Mouse (Mus musculus) kidney, postnatal 4 days (tissue): ENCODE measurements around the gene Cacnb3.
"Not testable (repeated sequence)": the region's sequence is repeated elsewhere in the genome, so short reads cannot be mapped to it uniquely, and the experiment has no call there.

Source experiments
- DNase-seq, 2 experiments: peaks; one replicate each; pipeline ENCODE4 v3.0.0; 2021; ENCODE audit warnings: mixed read lengths in 2 of 2

The Cacnb3 gene

DNA sequence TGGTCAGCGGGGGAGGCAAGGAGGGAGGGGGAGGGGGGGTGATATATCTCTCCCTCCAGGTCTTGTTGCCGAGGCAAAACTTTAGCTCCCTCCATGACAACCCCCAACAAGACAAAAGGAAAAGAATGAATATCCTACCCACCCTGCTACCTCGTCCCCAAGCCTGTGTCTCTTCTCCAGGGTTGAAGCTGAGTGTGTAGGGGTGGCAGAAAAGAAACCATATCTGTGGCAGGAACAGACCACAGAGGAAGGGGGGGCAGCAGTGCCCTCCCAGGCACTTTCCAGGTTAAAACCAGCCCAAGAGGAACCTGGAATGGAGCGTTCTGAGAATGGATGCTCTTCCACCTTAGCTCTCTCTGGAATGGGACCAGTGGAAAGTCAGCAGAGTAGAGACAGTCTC lies at the start of gene Cacnb3:
Cacnb3 (plus strand) TSS at position 301 of the 400 bp plus-strand sequence.
- DNase-seq = no peak

DNA sequence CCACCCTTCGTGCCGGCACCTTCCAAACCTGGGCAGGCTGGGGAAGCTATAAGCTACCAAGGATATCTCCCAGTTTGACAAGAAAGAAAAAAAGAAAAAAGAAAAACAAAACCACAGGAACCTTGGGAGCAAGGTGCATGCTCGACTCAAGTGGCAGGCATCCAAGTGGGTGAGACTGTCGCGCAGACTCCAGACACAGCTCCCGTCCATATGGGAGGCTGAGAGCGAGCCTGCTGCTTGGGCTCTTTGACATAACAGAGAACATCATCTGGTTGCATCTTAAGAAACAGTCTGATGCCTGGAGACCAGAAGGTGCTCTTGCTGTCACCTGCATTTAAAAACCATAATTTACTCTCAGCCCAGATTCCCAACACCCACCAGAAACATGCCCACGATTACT lies 48.2 kb upstream of the Cacnb3 start:
- peak in 1 of 2 experiments; percentile 60 for DNase-seq

DNA sequence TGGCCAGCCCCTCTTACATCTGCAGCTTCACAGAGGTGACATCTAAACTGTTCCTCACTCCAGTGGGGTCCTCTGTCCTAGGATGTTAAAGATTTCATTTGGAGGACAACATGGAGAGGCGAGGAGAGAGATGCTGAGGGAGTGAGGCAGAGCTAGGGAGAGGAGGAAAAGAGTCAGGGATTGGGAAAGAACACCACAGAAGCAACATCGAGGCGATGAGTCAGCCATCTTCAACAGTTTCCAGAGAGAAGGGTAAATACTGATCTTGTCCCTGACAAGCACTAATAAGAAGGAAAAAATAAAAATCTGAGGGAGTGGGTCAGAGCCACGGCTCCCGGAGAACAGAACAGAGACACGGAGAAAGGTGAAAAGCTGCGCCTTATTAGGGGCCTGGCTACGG lies 47.6 kb upstream of the Cacnb3 start:
- DNase-seq = no peak

DNA sequence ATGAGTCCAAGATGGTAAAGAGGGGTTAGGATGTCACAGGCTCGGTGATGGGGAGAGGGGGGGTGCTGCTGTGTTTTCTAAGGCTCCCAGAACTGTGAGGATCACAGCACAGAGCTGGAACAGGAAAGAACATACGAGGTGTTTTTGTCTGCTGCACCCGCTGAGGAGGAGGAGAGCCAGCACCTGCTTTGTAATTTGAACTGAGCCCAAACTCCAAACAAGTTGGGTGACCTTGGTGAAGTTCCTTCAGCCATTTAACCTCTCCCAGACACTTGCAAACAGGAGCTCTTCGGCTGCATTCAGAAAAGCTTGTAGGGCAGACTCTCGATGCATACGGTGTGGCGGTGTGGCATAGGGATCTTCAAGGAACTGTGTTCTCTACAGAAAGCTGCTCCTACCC lies 45.2 kb upstream of the Cacnb3 start:
- DNase-seq = no peak

DNA sequence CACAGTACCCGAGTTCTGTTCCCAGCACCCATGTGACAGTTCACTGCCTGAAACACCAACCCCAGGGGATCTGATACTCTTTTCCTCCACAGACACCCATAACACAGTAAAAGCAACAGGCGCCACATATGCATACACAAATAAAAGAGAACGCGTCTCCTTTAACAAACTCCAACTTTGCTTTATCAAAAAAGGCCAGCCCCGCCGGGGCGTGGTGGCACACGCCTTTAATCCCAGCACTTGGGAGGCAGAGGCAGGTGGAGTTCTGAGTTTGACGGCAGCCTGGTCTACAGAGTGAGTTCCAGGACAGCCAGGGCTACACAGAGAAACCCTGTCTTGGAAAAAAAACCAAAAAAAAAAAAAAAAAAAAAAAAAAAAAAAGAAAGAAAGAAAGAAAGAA lies 44.5 kb upstream of the Cacnb3 start:
- not testable (repeated sequence) for DNase-seq

DNA sequence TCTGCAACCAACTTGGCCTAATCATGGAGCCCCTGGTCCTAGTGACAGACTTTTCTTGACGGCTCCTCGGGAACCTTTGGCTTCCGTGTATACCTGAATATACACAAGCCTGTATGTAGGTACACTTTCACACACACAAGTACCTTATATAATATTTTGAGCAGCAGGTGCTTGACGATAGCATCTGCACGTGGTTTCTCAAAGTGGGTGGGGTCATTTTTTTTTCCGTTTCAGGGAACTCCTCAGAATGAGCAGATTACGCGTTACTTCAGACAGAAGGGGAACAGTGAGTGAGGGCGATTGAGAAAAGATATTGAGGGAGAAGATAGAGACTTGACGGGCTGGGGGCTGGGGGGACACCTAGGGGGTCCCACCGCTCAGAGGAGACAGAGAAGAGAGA lies 42.9 kb upstream of the Cacnb3 start:
- DNase-seq = no peak

DNA sequence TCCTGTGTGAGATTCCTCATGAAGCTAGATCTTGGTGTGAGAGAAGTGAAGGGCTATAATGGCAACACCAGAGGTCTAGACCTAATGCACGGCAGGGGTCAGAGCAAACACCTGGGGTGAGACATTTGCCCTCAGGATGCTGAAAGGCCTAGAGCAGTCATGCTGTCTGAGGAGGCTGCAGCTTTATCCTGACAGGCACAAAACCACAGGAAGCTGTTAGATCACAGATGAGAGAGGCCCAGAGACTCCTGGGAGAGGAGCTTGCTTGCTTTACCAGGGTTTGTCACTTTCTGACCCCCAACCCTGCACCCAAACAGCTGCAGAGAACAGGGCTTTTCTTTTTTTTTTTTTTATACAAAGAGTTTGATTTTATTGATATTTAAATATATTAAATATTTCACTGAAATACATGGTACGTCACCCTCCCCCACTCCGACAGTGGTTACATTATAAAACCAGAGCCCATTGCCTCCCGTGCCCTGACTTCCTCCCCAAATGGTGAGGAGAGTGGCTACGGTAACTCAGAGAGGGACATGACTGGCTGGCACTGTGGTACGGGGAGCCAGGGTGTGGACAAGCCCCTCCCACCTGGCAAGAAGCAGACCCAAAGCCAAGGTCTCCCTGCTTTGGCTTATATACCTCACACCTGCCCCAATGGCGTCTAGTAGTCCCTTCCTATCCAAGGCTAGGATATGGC lies 40.9 kb upstream of the Cacnb3 start:
- DNase-seq = no peak

DNA sequence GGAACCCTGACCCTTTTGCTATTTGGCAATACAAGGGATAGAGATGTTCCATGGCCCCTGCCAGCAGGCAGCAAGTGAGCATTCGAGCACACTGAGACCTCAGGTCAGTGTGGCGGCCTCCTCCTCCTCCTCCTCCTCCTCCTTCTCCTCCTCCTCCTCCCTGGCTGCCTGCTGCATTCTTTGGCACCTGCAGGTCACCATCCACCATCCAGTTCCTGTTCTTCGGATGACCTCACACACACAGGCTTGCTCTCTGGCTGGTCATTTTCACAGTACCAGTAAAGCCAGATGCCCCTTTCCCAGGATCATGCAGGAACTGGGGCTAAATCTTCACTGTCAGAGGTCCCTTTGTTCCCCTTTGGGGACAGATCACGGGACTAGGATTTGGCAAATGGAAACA lies 39.2 kb upstream of the Cacnb3 start:
- DNase-seq = no peak

DNA sequence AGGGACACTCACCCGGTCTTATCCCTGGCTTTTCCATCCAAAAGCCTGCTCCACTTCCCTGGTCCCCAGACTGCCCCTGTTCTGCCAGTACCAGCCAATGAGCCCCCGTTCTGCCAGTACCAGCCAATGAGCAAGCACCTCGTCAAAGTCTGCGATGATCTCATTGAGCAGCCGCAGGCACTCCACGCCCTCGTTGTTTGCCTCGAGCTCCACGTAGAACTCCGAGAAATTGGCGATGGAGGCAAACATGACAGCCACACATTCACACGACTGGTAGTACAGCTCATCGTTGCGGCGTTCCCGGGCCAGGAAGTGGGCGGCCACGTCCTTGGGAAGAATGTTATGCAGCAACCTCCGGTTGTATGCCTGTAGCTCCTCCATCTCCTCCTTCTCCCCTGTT lies 36.4 kb upstream of the Cacnb3 start:
- no peak for DNase-seq

DNA sequence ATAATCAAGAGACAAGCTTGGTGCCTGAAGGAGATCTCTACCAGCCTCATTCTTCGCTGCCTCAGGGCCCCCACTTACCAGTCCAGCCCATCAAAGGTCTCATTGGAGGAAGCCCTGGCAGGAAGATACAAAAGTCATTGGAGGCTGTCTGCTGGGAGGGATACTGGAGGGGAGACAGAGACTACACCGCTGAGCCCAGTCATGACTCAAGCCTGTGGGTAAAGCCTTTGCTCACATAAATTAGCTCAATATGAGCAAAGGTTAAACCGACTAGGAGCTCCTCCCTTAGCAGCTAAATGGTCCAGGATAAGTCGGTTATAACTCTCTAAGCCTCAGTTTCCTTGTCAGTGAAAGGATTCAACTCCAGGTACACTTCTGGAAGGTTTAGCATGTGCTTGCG lies 35.6 kb upstream of the Cacnb3 start:
- no peak for DNase-seq

DNA sequence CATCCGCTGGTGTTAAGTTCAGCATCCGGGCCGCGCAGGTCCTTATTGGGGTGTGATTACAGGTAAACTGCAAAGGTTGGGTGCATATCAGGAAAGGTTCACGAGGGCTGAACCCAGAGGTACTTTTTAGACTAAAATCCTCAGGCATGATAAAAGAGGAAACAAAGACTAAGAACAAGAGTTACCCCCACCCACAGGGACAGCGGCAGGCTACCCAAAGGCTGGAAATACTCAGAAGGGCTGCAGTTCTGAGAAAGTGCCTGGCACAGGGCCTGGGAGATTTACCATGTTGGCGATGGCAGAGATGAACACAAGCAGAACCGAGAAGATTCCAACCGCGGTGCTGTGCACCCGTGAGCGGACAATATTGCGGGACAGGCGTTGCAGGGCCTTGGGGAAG lies 34.0 kb upstream of the Cacnb3 start:
- no peak for DNase-seq

DNA sequence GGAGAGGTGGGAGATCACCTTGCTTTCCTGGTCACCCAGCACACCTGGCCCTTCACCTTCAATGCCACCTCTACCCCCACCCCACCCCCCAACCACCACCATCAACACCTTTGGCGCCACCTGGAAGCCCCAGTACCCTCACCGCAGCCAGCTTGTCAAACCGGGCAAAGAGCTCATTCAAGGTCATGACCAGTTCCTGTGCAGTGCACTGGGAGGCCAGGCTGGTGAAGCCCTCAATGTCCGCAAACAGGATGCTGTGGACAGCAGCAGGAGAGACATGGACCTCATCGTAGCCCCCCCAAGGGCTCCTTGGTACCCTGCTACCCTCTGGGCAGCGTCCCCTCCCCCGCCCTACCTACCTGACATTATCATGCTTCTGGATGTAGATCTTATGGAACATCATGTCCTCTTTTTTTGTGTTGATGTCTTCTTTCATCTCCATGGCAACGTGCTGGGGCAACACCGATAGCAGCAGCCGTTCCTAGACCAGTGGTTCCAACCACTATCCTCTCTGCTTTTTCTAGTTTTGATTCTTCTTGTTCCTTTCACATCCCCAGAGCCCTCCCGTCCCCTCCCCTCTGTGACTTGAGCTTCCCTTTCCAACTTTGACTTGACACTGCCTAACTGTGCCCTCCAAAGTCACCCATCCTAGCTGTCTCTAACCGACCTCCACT lies 30.5 kb upstream of the Cacnb3 start:
- DNase-seq = no peak

DNA sequence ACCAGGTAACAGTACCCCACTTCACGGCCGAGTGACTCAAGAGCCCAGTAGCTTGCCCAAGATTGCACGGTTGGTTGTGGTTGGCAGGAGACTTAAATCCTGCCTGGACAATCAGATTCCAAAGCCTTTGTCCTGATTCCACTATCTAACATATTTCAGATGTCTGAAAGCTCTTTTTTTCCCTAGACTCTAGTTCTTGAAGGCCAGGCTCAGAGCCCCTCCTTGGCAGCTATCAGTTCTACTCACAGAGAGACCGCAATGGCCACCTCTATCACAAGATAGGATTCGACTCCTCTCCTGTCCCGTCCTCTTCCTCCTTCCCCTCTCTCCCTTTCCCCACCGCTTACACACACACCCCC lies 28.8 kb upstream of the Cacnb3 start:
- DNase-seq = no peak

DNA sequence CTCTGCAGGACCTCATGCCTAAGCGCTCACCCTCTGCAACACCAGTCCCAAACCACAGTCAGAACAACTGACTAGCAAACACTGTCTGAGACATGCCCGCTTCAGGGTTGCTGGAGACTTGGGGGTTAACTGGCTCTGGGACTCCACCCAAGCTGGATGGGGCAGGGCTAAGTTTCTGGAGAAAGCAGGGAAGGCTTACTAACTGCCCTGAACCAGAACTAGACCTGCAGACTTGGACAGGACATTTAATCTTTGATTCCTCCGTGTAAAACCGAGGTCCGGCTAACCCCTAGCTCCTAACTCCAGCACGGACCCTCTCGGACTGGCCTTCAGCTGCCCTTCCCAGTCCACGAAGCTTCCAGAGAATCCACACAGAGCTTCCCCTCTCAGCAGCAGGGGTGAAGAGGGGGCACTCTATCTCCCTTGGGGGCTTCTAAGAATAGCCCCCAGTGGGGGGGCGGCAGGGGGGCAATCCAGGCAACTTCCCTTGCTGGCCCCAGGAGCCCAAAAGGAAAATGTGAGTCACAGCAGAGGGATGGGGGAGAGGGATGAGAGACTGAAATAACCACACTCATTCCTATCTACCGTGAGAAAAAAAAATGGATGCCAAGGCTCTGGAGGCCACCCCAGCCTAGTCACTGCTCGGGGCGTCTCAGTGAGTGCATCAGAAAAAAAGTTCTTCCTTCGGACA lies 28.3 kb upstream of the Cacnb3 start:
- peak in 1 of 2 experiments; percentile 65 for DNase-seq

DNA sequence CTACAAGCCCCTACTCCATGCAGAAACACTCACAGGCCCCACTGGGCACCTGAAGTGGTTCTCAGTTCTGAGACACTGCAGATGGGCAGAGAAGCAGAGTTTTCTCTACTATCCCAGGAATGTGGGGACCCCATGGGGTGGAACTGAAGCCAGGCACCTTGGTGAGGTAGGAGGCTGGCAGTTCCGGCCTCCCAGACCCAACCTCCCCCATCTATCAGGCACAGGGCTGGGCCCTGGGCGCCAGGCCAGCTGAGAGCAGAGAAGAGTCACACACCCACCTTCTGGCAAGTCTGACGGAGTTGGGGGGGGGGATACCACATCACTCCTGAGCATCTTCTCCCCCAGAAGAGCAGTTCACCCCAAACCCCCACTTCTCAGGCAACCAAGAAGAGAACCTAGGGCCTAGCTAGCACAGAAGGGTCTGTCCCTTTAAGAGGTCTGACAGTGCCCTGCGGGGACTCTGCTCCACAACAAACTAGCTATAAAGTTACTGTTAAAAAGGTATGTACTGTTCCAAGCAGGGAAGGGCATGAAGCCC lies 27.6 kb upstream of the Cacnb3 start:
- DNase-seq = peak in 1 of 2 experiments; percentile 54

DNA sequence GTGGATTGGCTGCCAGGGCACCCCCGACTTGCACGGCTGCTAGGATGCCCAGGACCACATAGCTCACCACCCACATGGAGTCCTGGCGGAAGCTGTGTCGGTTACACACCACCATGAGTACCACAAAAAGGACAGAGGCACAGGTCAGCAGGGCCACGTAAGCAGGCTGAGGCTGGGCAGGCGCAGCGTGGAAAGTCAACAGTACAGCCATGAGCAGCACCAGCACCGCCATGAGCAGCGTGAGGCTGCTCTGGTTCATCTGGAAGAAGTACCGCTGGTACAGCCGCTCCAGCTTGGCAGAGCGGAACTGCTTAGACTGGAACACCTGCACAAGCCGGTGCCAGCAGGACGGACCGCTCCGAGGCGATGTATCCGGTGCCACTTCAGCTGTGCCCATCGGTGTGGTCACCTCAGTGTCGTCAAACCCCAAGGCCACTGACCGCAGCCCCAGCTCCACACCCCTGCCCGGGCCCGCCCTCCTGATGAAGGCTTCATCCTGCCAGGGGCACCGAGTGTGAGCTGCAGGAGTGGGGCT lies 26.5 kb upstream of the Cacnb3 start:
- peak in 1 of 2 experiments; percentile 56 for DNase-seq

DNA sequence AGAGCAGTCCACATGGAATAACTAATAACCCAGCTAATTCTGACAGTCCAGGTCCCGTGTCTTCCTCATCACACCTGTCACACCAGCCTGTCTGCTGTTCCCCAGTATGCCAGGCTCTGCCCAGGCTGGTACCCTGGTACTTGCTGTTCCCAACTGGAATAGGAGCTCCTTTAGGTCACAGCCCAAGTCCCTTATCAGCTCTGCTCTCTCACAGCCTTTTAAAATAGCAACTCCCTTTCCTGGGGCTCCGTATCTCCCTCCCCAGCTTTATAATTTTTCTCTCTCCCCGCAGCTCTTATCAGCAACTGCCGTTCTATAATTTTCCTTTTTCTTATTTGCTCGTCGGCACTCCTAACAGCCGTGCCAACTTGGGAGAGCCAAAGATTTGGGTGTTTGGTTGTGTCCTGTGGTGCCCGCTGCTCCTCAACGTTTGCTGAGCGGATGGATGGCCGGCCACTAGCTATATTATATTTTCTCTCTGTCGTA lies 24.5 kb upstream of the Cacnb3 start:
- DNase-seq = no peak

DNA sequence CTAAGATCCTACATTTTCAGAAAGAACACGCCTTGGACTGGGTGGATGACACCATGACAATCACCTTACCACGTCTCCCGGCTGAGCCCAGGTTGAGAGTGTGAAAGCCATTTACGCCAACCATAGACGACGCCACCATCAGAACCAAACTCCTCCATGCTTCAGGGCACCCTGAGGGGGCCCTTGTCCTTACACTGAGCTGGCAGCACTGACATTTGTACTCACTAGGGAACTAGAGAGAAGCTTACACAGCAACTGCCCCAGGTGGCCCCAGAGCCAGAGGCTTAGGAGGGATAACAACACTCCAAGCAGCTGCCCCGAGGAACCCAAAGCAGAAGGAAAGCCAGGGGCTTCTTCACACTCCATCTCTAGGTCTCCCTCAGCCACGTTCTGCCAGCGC lies 23.9 kb upstream of the Cacnb3 start:
- no peak for DNase-seq

DNA sequence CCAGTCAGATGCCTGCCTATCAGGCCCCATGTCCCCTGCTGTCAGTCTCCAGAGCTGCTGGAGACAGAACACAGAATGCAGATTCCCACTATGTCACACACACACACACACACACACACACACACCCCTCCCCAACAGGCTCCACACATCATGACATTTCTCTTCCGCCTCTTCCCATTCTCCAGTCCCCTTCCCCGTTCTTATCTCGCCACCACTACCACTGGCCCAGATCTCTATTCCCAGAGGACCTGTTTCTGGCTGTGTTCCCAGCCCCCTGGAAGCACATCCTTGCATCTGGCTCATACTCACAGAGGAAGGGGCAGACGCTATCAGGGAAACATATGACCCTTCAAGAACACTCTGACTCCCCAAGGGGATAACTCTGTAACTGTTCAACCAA lies 23.1 kb upstream of the Cacnb3 start:
- peak; percentile 78 to 85 for DNase-seq

DNA sequence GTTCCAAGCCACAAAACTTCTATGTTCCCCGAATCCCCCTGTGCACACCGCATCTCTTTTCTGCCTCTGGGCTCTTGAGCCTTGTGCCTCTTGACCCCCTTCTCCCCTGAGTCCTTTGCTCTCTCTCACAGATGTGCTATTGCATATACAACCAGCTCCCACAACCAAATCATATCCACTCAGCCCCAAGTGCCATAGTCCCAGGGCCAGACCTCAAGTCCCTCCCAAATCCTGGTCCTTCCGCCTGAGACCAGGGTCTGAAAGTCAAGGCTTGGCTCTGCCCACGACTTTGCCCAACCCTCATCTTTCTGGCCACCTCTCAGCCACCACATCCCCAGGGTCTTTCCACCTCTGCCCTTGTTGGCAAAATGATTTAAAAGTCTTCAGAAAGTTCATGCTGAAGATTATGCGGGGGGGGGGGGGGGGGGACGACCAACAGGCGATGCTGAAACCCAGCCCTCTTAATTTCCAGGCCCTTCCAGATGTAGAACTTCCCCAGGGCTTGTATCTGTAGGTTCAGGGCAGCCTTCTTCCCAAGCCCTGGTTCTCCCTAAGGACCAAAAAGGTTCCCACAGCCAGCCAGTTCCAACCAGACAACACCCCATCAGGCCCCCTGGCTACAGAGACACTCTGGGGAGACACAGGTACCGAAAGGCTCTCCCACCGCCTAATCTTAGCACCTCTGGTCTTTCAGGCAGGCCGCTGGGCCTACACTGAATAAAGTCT lies 22.4 kb upstream of the Cacnb3 start:
- peak in 1 of 2 experiments; percentile 44 for DNase-seq

DNA sequence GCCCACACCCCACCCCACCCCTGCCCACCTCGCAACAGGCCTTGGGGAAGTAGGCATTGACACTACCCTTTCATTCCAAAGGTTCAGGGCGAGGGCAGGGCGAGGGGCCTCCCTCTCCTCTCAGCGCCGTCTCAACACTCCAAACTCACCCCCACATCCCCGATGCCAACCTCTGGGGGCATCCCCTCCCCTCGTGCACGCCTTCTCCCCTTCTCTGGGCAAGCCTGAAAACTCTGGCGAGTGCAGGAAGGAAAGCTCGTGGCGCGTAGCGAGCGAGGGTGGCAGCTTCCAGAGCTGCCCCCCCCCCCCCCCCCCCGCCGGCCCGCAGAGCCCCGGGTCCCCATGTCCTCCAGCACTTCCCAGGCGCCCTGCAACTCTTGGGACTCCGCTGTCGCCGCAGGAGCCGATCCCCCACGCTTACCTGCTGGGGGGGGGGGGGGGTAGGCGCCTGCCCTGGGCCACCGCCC lies 21.8 kb upstream of the Cacnb3 start:
- DNase-seq = peak; percentile 51 to 70

DNA sequence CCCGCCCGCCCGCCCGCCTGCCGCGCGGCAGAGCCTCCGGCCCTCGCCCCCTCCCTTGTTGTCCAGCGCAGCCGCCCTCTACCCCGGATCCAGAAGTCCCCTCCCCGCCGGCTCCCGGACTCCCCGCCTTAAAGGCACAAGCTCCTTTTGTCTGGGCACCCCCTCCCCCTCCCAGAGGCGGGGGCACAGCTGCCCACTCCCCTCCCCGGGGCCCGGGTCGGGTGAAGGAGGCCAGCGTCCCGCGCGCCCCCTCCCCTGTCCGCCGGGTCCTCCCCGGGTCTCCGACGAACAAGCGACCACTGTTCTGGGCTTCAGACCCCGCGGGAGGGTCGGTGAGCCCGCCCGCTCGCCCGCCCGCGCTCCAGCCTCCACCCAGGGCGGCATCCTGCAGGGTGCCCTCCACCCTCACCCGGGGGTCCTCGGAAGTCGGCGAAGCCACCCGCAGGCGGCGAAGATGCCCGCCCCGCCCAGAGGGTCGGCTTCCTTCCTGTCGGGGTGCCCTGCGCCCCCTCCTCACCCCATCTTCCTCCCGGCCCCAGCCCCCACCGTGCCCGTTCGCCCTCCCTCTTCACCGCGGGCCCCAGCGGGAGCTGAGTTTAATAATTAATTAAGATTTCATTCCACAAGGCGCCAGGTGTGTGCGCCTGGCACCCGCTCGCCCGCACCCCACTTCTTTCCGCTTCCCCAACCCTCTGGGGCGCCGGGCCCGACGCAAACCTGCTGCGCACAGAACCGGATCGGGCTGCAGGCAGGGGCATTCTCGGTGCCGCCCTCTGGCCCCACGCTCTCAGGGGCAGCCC lies 21.1 kb upstream of the Cacnb3 start, which contains the start of gene Adcy6:
Adcy6 (minus strand) TSS at position 746 of the 800 bp plus-strand sequence.
- DNase-seq = peak; percentile 88 to 94
